Mouse (Mus musculus): Measurements from ENCODE around the gene Lrp10. TPM values are rescaled to one million over a fixed set of nuclear protein-coding genes. Genes with fewer than 3 reads are reported as not detected.

Gene Lrp10
- total RNA-seq, 2 experiments from 2014 or later: 33.8 to 34.6 TPM

DNA sequence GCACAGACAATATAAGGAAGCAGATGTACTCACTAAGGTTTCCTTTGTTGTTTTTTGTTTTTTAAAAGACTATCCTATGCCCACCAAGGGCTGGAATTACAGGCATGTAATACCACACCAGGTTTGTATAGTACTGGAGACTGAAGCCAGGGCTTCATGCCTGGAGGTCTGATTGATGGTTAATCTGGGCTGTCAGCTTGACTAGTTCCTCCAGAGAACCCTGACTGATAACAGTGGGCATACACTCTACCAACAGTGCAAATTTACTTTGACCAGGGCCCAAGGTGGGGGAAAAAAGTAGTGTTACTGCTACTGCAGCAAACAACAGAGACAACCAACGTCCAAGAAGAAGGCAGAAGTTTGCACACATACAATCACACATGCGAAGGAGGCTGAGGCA, 7.5 kb downstream of the Lrp10 start:
- no peak for DNase-seq (ENCODE audit: low spot score in 2 of 2)

GRCm38 (mm10) chr14:54472671-54473070, 8.7 kb downstream of the Lrp10 start:
- DNase-seq (ENCODE audit: low spot score in 2 of 2): no peak

GRCm38 (mm10) chr14:54474744-54475143, 10.8 kb downstream of the Lrp10 start:
- DNase-seq (ENCODE audit: low spot score in 2 of 2): no peak

DNA sequence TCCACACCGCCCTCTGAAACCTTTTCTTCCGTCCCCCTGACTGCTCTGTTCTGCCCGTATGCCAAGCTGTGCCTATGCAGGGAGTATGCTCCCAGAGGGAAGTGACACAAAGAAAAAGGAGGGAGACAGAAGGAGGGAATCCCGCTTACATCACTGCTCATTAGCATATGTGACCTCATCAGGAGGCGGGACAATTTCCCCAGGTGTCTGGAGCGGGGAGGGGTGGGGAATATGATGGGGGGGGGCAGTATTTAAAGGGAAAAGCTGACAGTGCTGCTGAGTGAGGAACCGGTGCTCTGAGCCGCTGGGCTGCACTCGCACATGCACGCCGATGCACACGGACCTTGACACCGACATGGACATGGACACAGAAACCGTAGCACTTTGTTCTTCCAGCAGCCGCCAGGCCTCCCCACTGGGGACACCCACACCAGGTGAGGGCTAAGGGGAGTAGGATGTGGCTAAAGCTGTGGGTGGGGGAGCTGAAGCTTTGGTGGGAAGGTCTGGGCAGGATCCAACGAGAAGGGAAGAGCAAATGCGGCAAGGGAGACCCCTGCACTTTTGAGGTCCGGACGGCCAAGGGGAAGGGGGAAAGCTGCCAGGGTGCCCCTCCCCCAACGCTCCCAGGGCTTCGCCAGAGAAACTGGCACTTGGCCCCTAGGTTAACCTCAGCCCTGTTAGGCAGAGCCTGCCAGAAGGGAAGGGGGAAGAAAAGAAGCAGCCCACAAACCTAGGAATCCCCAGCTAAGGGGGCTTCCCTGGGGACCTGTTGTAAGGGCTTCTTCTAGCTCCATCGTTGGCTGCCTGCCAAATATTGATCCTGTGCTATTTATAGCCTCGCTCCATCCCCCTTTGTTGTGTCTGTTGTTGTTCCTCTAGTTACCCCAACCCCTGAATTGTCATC, 12.3 kb downstream of the Lrp10 start, which contains the start of gene Rem2:
Rem2 (plus strand) TSS at position 160 of the 904 bp plus-strand sequence.
- peak; percentile 60 to 74 for DNase-seq (ENCODE audit: low spot score in 2 of 2)

DNA sequence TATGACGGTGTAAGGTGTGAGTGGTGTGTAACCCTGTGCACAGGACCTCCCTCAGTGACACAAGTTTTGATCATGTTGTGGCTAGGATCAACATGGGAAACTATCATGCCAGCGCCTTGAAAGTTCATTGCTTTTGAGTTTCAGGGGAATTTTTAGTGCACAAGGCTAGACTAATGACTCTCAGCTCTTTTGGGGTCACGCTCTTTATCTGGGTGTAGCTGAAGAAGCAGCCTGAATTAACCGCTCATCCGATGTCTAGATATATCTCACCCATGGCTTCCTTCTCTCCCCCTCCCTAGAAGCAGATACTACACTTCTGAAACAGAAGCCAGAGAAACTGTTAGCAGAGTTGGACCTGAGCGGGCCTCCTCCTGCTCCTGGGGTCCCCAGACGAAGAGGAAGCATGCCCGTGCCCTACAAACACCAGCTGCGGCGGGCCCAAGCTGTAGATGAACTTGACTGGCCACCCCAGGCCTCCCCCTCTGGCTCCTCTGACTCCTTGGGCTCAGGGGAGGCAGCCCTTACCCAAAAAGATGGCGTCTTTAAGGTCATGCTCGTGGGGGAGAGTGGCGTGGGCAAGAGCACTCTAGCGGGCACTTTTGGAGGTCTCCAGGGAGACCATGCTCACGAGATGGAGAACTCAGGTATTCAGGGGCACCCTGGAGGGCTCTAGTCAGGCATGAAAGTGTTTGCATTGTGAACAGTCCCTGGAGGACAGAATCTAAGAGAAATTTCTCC, 13.4 kb downstream of the Lrp10 start:
- no peak for DNase-seq (ENCODE audit: low spot score in 2 of 2)

- no peak for DNase-seq (ENCODE audit: low spot score in 2 of 2)
Measured at GRCm38 (mm10) chr14:54479451-54479920, 15.5 kb downstream of the Lrp10 start.

- no peak for DNase-seq (ENCODE audit: low spot score in 2 of 2)
Measured at GRCm38 (mm10) chr14:54480673-54481072, 16.7 kb downstream of the Lrp10 start.

DNA sequence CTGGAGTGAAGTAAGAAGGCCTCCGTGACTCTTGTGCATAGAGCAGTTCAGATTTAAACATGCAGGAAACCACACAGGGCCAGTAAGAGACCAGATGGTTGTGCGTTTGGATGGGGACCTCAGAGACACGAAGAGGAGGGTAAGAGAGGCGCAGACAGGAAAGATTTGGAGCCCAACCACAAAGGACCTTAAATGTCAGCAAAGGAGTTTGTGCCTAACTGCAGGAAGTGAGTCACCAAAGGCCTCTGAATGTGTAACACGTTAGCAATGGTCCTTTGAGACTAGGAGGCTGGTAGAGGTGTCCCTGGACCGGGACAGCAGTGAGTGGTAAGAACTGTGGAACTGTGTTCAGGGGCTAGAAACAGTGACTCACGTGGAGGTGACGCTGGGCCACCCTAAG, 17.5 kb downstream of the Lrp10 start:
- no peak for DNase-seq (ENCODE audit: low spot score in 2 of 2)

GRCm38 (mm10) chr14:54482498-54482897, 18.6 kb downstream of the Lrp10 start:
- no peak for DNase-seq (ENCODE audit: low spot score in 2 of 2)

- no peak for DNase-seq (ENCODE audit: low spot score in 2 of 2)
Measured at GRCm38 (mm10) chr14:54485899-54486298, 22.0 kb downstream of the Lrp10 start.

- no peak for DNase-seq (ENCODE audit: low spot score in 2 of 2)
Measured at GRCm38 (mm10) chr14:54487732-54488131, 23.8 kb downstream of the Lrp10 start.

DNA sequence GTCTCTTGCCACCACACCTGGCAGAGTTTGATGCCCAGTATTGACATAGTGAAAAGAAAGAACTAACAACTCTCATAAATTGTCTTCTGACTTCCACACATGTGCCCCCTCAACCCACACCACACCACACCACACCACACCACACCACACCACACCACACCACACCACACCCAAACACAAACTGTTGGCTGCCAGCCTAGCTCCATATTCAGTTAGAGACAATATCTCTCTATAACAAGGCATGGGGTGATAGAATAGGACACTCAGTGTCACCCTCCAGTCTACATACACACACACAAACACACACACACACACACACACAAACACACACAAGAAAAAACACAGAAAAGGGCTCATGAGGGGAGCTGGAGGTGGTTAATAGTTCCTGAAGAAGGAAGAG, 24.4 kb downstream of the Lrp10 start:
- DNase-seq (ENCODE audit: low spot score in 2 of 2): no peak

GRCm38 (mm10) chr14:54492345-54493131, 28.6 kb downstream of the Lrp10 start:
- peak in 1 of 2 experiments; percentile 39 for DNase-seq (ENCODE audit: low spot score in 2 of 2)

DNA sequence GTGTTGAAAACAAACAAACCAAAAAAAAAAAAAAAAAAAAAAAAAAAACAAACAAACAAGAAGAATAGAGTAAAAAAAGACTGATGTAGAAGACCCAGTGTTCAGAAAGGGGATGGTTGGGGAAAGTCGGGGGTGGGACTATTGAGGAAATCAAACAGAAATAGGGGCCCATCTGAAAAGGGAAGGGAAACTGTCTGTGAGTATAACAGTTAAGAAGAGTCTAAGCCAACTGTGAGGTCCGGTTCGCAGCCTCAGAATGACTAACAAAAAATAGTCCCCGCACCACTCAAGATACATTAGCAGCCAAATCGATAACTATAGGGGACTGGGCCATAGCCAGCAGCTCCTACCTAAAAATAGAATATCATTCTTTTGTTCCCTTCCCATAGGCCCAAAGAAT, 29.3 kb downstream of the Lrp10 start:
- no peak for DNase-seq (ENCODE audit: low spot score in 2 of 2)

DNA sequence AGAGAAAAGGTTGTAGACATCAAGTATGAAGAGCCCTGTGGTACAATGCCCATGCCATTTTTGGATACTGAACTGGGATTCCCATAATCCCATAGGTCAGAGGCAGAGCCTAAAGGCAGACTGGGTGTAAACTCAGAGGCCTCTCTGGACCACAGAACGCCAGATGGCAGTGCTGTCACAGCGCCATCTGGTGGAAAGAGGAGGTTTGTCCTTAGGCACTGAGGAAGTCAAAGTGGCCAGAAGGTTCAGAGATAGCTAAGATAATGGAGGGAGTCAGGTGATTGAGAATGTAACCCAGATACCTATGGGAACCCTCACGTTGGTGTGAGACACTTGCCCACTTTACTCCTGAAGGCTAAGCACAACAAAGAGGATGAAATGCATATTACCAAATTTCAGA, 30.3 kb downstream of the Lrp10 start:
- DNase-seq (ENCODE audit: low spot score in 2 of 2): peak in 1 of 2 experiments; percentile 78

- no peak for DNase-seq (ENCODE audit: low spot score in 2 of 2)
Measured at GRCm38 (mm10) chr14:54496706-54497105, 32.8 kb downstream of the Lrp10 start.

- DNase-seq (ENCODE audit: low spot score in 2 of 2): no peak
Measured at GRCm38 (mm10) chr14:54499330-54499729, 35.4 kb downstream of the Lrp10 start.

GRCm38 (mm10) chr14:54501365-54501764, 37.4 kb downstream of the Lrp10 start:
- DNase-seq (ENCODE audit: low spot score in 2 of 2): no peak

GRCm38 (mm10) chr14:54503092-54503491, 39.2 kb downstream of the Lrp10 start:
- no peak for DNase-seq (ENCODE audit: low spot score in 2 of 2)

DNA sequence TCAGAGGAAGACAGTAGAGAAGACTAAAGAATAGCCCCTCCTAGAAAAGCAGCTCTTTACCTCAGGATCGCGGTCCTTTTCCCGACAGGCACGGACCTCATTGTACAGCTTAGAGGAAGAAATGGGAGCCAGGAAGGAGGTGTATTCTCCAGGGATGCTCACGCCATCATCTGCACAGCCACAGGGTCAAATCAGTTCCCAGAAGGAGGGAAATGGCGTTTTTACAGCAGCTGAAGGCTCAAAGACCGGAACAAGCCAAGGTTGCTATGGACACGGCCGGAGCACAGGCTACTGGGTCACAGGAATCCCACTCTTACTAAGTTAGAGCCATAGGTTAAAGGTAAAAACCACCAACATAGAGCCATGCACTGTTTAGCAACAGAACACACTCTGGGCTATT, 45.8 kb downstream of the Lrp10 start:
- DNase-seq (ENCODE audit: low spot score in 2 of 2): no peak

GRCm38 (mm10) chr14:54516710-54517310, 52.9 kb downstream of the Lrp10 start:
- DNase-seq (ENCODE audit: low spot score in 2 of 2): no peak

Data from layer of hippocampus, adult 18-20 months (tissue).